21 mouse cellular contexts compared by ENCODE assay signal in the genomic region with DNA sequence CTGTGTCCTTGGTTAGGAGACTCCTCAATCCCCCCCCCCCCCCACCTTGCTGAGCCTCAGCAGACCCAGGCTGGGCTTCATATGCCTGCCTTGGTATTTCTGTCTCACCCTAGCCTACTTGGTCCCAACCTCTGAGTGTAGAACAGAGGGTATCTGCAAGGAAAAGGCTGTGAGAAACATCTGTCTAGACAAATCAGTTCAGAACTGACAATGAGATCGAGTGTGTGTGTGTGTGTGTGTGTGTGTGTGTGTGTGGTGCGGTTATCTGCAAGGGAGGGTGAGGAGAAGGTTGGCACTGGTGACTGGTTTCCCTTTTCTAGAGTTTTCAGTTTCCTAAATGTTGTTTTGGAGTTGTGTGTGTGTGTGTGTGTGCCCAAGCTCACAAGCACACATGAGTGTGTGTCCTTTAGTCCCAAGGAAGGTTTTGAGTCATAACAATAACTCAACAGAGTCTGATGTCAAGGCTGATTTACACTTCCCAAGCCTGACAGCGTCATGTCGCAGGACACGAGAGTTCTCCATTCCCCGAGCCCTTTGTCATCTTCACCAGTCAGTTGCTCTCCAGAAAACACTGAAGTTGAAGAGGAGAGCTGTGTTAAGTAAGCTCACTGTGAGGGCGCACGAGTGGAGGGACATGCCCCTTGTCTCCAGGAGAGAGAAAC. TPM values are rescaled to one million over a fixed set of nuclear protein-coding genes. Genes with fewer than 3 reads are reported as not detected.
DNase-seq lines count a peak whose midpoint lies in the region; ATAC-seq lines count a peak whose summit lies in the region.
"Had no signal": no experiment of that assay in that cellular context is flagged by ENCODE, and none has a peak within 500 bp of the region (broad histone marks: within the 10 kb centered on the region; RNA-seq: fewer than 3 reads in every experiment).

No protein-coding gene starts in this region.

- no peaks in the 10 kb centered on the region for H3K79me2 ChIP-seq in macrophage (ENCODE audit: inconsistent target)

- no peak for ATAC-seq in CD4-positive, CD25-positive, alpha-beta regulatory T cell, adult 4 months
- no peak for ATAC-seq in monocyte, adult 5-6 weeks (replicated peaks; ENCODE audit: insufficient number of reproducible peaks, low FRiP score, low TSS enrichment, poor library complexity, severe bottlenecking)
- ATAC-seq: forebrain, embryonic 16.5 days; hindbrain, embryonic 16.5 days; Patski had no signal

- no peak overlapping the region for H3K4me3 ChIP-seq in heart, embryonic 10.5 days
- no peak overlapping the region for H3K4me3 ChIP-seq in macrophage (ENCODE audit: inconsistent target)
- H3K4me3 ChIP-seq: embryonic facial prominence, embryonic 13.5 days; forebrain, embryonic 12.5 days; heart, adult 2 months; heart, embryonic 12.5 days had no signal

- H3K9me3 ChIP-seq in heart, embryonic 10.5 days: no peaks in the 10 kb centered on the region
- H3K9me3 ChIP-seq: embryonic facial prominence, embryonic 13.5 days; forebrain, embryonic 12.5 days; heart, embryonic 12.5 days had no signal

- peaks cover 44% of the 10 kb centered on the region for H3K4me1 ChIP-seq in heart, embryonic 10.5 days

- H3K27me3 ChIP-seq in heart, embryonic 10.5 days (ENCODE audit: insufficient read depth, poor library complexity, severe bottlenecking): no peaks in the 10 kb centered on the region
- H3K27me3 ChIP-seq: embryonic facial prominence, embryonic 13.5 days; forebrain, embryonic 12.5 days; heart, embryonic 12.5 days; Patski had no signal

- peak; percentile 26 for DNase-seq in CD4-positive, CD25-positive, alpha-beta regulatory T cell, adult 2 months (ENCODE audit: low read depth, low spot score)
- no peak for DNase-seq in heart, embryonic 10.5 days (ENCODE audit: low spot score)
- DNase-seq in heart, postnatal 14 days: no peak
- no peak for DNase-seq in cerebellum, postnatal 10 days
- DNase-seq: adrenal gland, postnatal 36 days; cerebellum, adult 2 months; cerebellum, postnatal 25 days; gastrocnemius, postnatal 14 days; heart, adult 2 months; heart, postnatal 36 days; kidney, adult 11 months had no signal

- intact Hi-C loops in heart, postnatal 14 days (cut with DNase I): no loop called here

- WGBS in heart, embryonic 10.5 days: 71% methylated on average over 8 of the region's 8 CpGs
- 72% methylated on average over 8 of the region's 8 CpGs for WGBS in macrophage (ENCODE audit: missing documents)

- 0 out of 2 replicates have a peak overlapping the region, but pooled peaks have one; percentile 18 for H3K27ac ChIP-seq in heart, embryonic 10.5 days
- peak overlapping the region; percentile 28; the same call in 1 of the 2 replicates for H3K27ac ChIP-seq in macrophage
- H3K27ac ChIP-seq: forebrain, embryonic 12.5 days; heart, adult 2 months had no signal

- H3K36me3 ChIP-seq in heart, embryonic 10.5 days: no peaks in the 10 kb centered on the region
- H3K36me3 ChIP-seq in macrophage (ENCODE audit: inconsistent target): no peaks in the 10 kb centered on the region
- H3K36me3 ChIP-seq: embryonic facial prominence, embryonic 13.5 days; forebrain, embryonic 12.5 days; heart, embryonic 12.5 days had no signal

RNA-seq across cellular contexts. Expression of gene Cdc42ep4, which starts 10.6 kb away (rescaled TPM):
- 1 to 10 TPM; 2.1 to 2.3 TPM for polyA plus RNA-seq in CD4-positive, CD25-positive, alpha-beta regulatory T cell, adult 4 months (2017; shearing (Covaris generic))
- 30.4 and 45.4 TPM in 2 replicates for polyA plus RNA-seq in heart, embryonic 10.5 days (2016; fragmentation: Nextera tagmentation; extraction: Ambion mirVana)
- 10 to 100 TPM; 30.9 to 33.4 TPM for total RNA-seq in heart, postnatal 14 days (2021)
- 100 to 1,000 TPM in 6 of 26 experiments, 10 to 100 TPM in 14, 1 to 10 TPM in 6; 5.0 to 155 (median 36.6) TPM for total RNA-seq in macrophage (2018; cell fraction: chromatin; rRNA removed)
- 100 to 1,000 TPM in 7 of 26 experiments, 10 to 100 TPM in 19; 17.2 to 237 (median 26.6) TPM for total RNA-seq in macrophage (2018; cell fraction: cytosol; rRNA removed)
- total RNA-seq in macrophage (2018; cell fraction: nucleus; rRNA removed): 100 to 1,000 TPM in 8 of 26 experiments, 10 to 100 TPM in 18; 15.6 to 179 (median 63.8) TPM
- polyA plus RNA-seq in macrophage (2018): 6.8 to 16.9 TPM (median 13.4 TPM) in 3 replicates
- 12.2 to 24.2 TPM (median 16.6 TPM) in 3 replicates for total RNA-seq in monocyte, adult 5-6 weeks (2017)

RNA-seq across cellular contexts. Expression of gene Cpsf4l, which starts 52.5 kb away (rescaled TPM):
- polyA plus RNA-seq in CD4-positive, CD25-positive, alpha-beta regulatory T cell, adult 4 months (2017; shearing (Covaris generic)): 1 to 10 TPM in 1 of 2 experiments, not detected in 1; 1.0 TPM
- 0.15 and 0.34 TPM in 2 replicates for polyA plus RNA-seq in heart, embryonic 10.5 days (2016; fragmentation: Nextera tagmentation; extraction: Ambion mirVana)
- under 1 TPM in 1 of 2 experiments, not detected in 1; 0.20 TPM for total RNA-seq in heart, postnatal 14 days (2021)
- 1 to 10 TPM in 1 of 26 experiments, under 1 TPM in 1, not detected in 24; 0.94 to 1.3 TPM for total RNA-seq in macrophage (2018; cell fraction: chromatin; rRNA removed)
- total RNA-seq in macrophage (2018; cell fraction: cytosol; rRNA removed): not detected
- total RNA-seq in macrophage (2018; cell fraction: nucleus; rRNA removed): 1 to 10 TPM in 1 of 26 experiments, under 1 TPM in 2, not detected in 23; 0.40 to 1.6 (median 0.46) TPM
- polyA plus RNA-seq in macrophage (2018): not detected in 3 replicates
- not detected in 3 replicates for total RNA-seq in monocyte, adult 5-6 weeks (2017)
- total RNA-seq: gastrocnemius, adult 18-20 months; gastrocnemius, postnatal 14 days; heart, adult 2 months; heart, postnatal 36 days had no signal
- polyA plus RNA-seq: heart, adult 2 months; heart, embryonic 12.5 days had no signal
